Mouse (Mus musculus): Measurements from ENCODE around the gene Map3k12. TPM values are rescaled to one million over a fixed set of nuclear protein-coding genes. Genes with fewer than 3 reads are reported as not detected.

Gene Map3k12
- polyA plus RNA-seq, 1 experiment from 2014 or later = 17.2 TPM

GRCm38 (mm10) chr15:102468675-102469370 is 48.0 kb downstream of the Map3k12 start:
- Histone ChIP-seq H3K27ac (ENCODE audit: low read length) (no peak overlapping the region), H3K27me3 (ENCODE audit: insufficient read depth, low read length) (no peaks in the 10 kb centered on the region), H3K9ac (replicated peaks; ENCODE audit: low read length) (no peak overlapping the region), H3K4me1 (ENCODE audit: insufficient read depth, low read length) (peaks cover 13% of the 10 kb centered on the region), H3K36me3 (ENCODE audit: insufficient read depth, low read length) (no peaks in the 10 kb centered on the region; the same call in 1 of the 2 replicates), H3K4me3 (ENCODE audit: low read length) (no peak overlapping the region), H3K9me3 (ENCODE audit: low read length) (peaks cover 5% of the 10 kb centered on the region; the same call in 1 of the 2 replicates), H3K4me2 (replicated peaks; ENCODE audit: low read depth, low read length) (no peak overlapping the region)
- no peak for ATAC-seq (ENCODE audit: low FRiP score, low TSS enrichment)
- 95% methylated on average over 9 of the region's 9 CpGs for WGBS

DNA sequence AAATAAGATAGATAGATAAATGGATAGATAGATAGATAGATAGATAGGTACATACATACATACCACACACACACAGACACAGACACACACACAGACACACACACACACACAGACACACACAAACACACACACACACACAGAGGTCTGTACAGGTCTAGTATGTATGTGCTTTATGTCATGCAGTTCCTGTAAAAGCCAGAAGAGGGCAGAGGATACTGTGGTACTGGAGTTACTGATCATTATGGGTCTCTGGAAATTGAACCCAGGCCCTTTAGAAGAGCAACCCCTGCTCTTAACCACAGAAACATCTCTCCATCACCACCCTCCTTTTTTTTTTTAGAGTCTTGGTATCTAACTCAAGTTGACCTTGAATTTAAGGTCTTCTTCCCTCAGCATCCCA is 53.2 kb downstream of the Map3k12 start:
- peaks cover 2% of the 10 kb centered on the region; the same call in 1 of the 2 replicates for H3K9me3 ChIP-seq (ENCODE audit: low read length)
- no peak for ATAC-seq (ENCODE audit: low FRiP score, low TSS enrichment)
- H3K27ac ChIP-seq (ENCODE audit: low read length) = no peak overlapping the region
- H3K4me1 ChIP-seq (ENCODE audit: insufficient read depth, low read length) = peaks cover 20% of the 10 kb centered on the region
- H3K4me2 ChIP-seq (replicated peaks; ENCODE audit: low read depth, low read length) = no peak overlapping the region
- no peaks in the 10 kb centered on the region for H3K27me3 ChIP-seq (ENCODE audit: insufficient read depth, low read length)
- peaks cover 5% of the 10 kb centered on the region for H3K36me3 ChIP-seq (ENCODE audit: insufficient read depth, low read length)
- no peak overlapping the region for H3K9ac ChIP-seq (replicated peaks; ENCODE audit: low read length)
- H3K4me3 ChIP-seq (ENCODE audit: low read length) = no peak overlapping the region

GRCm38 (mm10) chr15:102461430-102462075 is 55.3 kb downstream of the Map3k12 start:
- Histone ChIP-seq H3K9ac (replicated peaks; ENCODE audit: low read length) (0 out of 2 replicates have a peak overlapping the region, but pooled peaks have one; percentile 7), H3K27ac (ENCODE audit: low read length) (no peak overlapping the region), H3K9me3 (ENCODE audit: low read length) (no peaks in the 10 kb centered on the region), H3K4me2 (replicated peaks; ENCODE audit: low read depth, low read length) (no peak overlapping the region), H3K4me1 (ENCODE audit: insufficient read depth, low read length) (peaks cover 20% of the 10 kb centered on the region), H3K27me3 (ENCODE audit: insufficient read depth, low read length) (no peaks in the 10 kb centered on the region), H3K4me3 (ENCODE audit: low read length) (no peak overlapping the region), H3K36me3 (ENCODE audit: insufficient read depth, low read length) (peaks cover 5% of the 10 kb centered on the region; the same call in 1 of the 2 replicates)
- 75% methylated on average over 9 of the region's 9 CpGs for WGBS
- ATAC-seq (ENCODE audit: low FRiP score, low TSS enrichment) = no peak

DNA sequence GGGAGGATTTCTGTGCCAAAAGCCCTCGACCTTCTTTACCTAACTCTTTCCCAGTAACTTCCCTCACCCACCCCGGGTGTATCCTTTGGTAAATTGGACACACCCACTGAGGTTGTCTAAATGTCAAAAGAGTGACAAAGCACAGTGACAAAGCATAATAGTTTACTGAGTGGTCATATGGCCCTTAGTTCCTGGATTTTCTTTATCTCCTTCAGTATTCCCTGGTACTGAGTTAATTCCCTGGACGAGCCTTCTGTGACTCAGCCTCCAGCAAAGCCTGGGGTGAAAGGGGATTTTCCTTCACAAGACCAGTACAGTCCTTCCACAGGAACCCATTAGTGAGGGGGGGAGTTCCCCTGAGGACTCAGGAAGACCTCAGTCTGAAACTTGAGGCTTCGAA is 55.9 kb downstream of the Map3k12 start:
- no peaks in the 10 kb centered on the region for H3K9me3 ChIP-seq (ENCODE audit: low read length)
- 30% methylated on average over 4 of the region's 4 CpGs for WGBS
- no peak overlapping the region for H3K27ac ChIP-seq (ENCODE audit: low read length)
- no peaks in the 10 kb centered on the region for H3K27me3 ChIP-seq (ENCODE audit: insufficient read depth, low read length)
- H3K4me3 ChIP-seq (ENCODE audit: low read length) = peak overlapping the region; percentile 14; the same call in 1 of the 2 replicates
- H3K4me1 ChIP-seq (ENCODE audit: insufficient read depth, low read length) = peaks cover 20% of the 10 kb centered on the region
- H3K4me2 ChIP-seq (replicated peaks; ENCODE audit: low read depth, low read length) = peak overlapping the region; percentile 45
- H3K9ac ChIP-seq (replicated peaks; ENCODE audit: low read length) = peak overlapping the region; percentile 7; the same call in 1 of the 2 replicates
- H3K36me3 ChIP-seq (ENCODE audit: insufficient read depth, low read length) = peaks cover 5% of the 10 kb centered on the region; the same call in 1 of the 2 replicates
- ATAC-seq (ENCODE audit: low FRiP score, low TSS enrichment) = no peak

DNA sequence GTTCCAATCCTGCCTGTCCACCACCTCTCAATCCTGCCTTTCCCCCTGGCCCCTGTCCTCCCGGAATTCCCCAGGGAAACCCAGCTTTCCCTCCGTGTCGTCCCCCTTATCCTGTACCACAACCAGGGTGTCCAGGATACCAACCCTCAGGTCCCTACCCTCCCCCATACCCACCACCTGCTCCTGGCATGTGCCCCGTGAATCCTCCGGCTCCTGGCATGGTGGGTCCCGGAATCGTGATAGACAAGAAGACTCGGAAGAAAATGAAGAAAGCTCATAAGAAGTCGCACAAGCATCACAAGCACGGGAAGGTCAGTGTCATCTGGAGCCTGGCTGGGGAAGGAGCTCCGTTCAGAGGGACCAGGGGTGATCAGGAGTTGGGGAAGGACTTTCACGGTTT is 56.5 kb downstream of the Map3k12 start:
- peak overlapping the region; percentile 14 for H3K4me3 ChIP-seq (ENCODE audit: low read length)
- H3K9me3 ChIP-seq (ENCODE audit: low read length) = no peaks in the 10 kb centered on the region
- peaks cover 20% of the 10 kb centered on the region for H3K4me1 ChIP-seq (ENCODE audit: insufficient read depth, low read length)
- H3K27me3 ChIP-seq (ENCODE audit: insufficient read depth, low read length) = no peaks in the 10 kb centered on the region
- peak overlapping the region; percentile 45 for H3K4me2 ChIP-seq (replicated peaks; ENCODE audit: low read depth, low read length)
- H3K9ac ChIP-seq (replicated peaks; ENCODE audit: low read length) = peak overlapping the region; percentile 7; the same call in 1 of the 2 replicates
- peaks cover 5% of the 10 kb centered on the region; the same call in 1 of the 2 replicates for H3K36me3 ChIP-seq (ENCODE audit: insufficient read depth, low read length)
- WGBS = 44% methylated on average over 12 of the region's 12 CpGs
- H3K27ac ChIP-seq (ENCODE audit: low read length) = no peak overlapping the region
- no peak for ATAC-seq (ENCODE audit: low FRiP score, low TSS enrichment)

DNA sequence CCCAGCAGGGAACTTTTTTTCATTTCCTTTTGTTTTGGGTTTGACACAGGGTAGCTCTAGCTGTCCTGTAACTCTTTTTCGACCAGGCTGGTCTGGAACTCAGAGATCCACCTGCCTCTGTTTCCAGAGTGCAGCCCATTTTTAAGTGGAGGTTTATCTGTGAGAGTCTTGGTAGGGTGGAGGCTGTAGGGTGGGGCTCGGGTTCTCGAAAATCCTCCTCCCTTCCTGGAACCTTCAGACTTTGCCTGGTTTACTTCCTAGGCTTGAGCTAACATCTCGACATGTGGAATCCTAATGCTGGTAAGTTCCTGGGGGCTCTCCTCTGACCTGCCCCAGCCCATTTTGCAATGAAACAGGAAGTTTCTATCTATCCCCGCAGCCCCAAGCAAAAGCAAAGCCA is 57.0 kb downstream of the Map3k12 start:
- Histone ChIP-seq H3K4me1 (ENCODE audit: insufficient read depth, low read length) (peaks cover 20% of the 10 kb centered on the region), H3K9me3 (ENCODE audit: low read length) (no peaks in the 10 kb centered on the region), H3K27me3 (ENCODE audit: insufficient read depth, low read length) (no peaks in the 10 kb centered on the region), H3K4me2 (replicated peaks; ENCODE audit: low read depth, low read length) (peak overlapping the region; percentile 58), H3K27ac (ENCODE audit: low read length) (no peak overlapping the region), H3K36me3 (ENCODE audit: insufficient read depth, low read length) (peaks cover 5% of the 10 kb centered on the region; the same call in 1 of the 2 replicates), H3K4me3 (ENCODE audit: low read length) (peak overlapping the region; percentile 50; the same call in 1 of the 2 replicates), H3K9ac (replicated peaks; ENCODE audit: low read length) (peak overlapping the region; percentile 58; the same call in 1 of the 2 replicates)
- 65% methylated on average over 5 of the region's 5 CpGs for WGBS
- no peak for ATAC-seq (ENCODE audit: low FRiP score, low TSS enrichment)

GRCm38 (mm10) chr15:102459381-102459780 is 57.5 kb downstream of the Map3k12 start:
- peaks cover 20% of the 10 kb centered on the region for H3K4me1 ChIP-seq (ENCODE audit: insufficient read depth, low read length)
- peak overlapping the region; percentile 58 for H3K9ac ChIP-seq (replicated peaks; ENCODE audit: low read length)
- peak overlapping the region; percentile 12; the same call in 1 of the 2 replicates for H3K27ac ChIP-seq (ENCODE audit: low read length)
- H3K4me3 ChIP-seq (ENCODE audit: low read length) = peak overlapping the region; percentile 50
- no peaks in the 10 kb centered on the region for H3K9me3 ChIP-seq (ENCODE audit: low read length)
- H3K4me2 ChIP-seq (replicated peaks; ENCODE audit: low read depth, low read length) = peak overlapping the region; percentile 58
- H3K36me3 ChIP-seq (ENCODE audit: insufficient read depth, low read length) = peaks cover 5% of the 10 kb centered on the region; the same call in 1 of the 2 replicates
- no peaks in the 10 kb centered on the region for H3K27me3 ChIP-seq (ENCODE audit: insufficient read depth, low read length)
- WGBS = 29% methylated on average over 6 of the region's 6 CpGs
- no peak for ATAC-seq (ENCODE audit: low FRiP score, low TSS enrichment)

GRCm38 (mm10) chr15:102458904-102459317 is 58.0 kb downstream of the Map3k12 start, which contains the start of gene Prr13:
Prr13 (plus strand) TSS chr15:102459028.
- under 1% methylated on average over 19 of the region's 19 CpGs for WGBS

DNA sequence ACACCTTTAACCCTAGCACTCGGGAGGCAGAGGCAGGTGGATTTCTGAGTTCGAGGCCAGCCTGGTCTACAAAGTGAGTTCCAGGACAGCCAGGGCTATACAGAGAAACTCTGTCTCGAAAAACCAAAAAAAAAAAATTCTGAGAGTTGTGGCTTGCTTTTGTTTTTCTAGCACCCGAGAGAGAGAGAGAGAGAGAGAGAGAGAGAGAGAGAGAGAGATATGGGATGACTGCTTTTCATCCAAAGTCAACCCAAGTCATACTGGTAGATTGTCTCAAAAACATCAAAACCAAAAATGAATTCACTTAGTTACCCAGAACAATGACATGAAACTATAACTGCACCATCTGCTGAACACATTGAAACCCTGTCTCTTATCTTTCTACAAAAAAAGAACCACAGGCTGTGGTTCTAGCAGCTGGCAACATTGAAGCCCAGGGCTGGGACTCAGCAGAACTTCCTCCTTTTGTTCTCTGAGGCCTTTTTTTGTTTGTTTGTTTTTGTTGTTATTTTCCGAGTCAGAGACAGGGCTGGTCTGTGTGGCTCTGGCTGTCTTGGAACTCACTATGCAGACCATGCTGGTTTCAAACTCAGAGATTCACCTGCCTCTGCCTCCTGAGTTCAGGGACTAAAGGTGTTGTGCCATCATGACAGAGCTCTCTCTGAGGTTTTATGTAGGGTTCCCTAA is 58.7 kb downstream of the Map3k12 start:
- H3K36me3 ChIP-seq (ENCODE audit: insufficient read depth, low read length) = peaks cover 5% of the 10 kb centered on the region; the same call in 1 of the 2 replicates
- H3K9ac ChIP-seq (replicated peaks; ENCODE audit: low read length) = 0 out of 2 replicates have a peak overlapping the region, but pooled peaks have one; percentile 58
- H3K4me3 ChIP-seq (ENCODE audit: low read length) = peak overlapping the region; percentile 50
- no peaks in the 10 kb centered on the region for H3K9me3 ChIP-seq (ENCODE audit: low read length)
- ATAC-seq (ENCODE audit: low FRiP score, low TSS enrichment) = no peak
- H3K27me3 ChIP-seq (ENCODE audit: insufficient read depth, low read length) = no peaks in the 10 kb centered on the region
- WGBS = 67% methylated on average over 5 of the region's 5 CpGs
- H3K27ac ChIP-seq (ENCODE audit: low read length) = no peak overlapping the region
- peaks cover 20% of the 10 kb centered on the region for H3K4me1 ChIP-seq (ENCODE audit: insufficient read depth, low read length)
- peak overlapping the region; percentile 58 for H3K4me2 ChIP-seq (replicated peaks; ENCODE audit: low read depth, low read length)

More at GRCm38 (mm10) chr15:102458904-102459317, 58.0 kb downstream of the Map3k12 start, which contains the start of gene Prr13:
- peak; percentile 92 for ATAC-seq (ENCODE audit: low FRiP score, low TSS enrichment)
- H3K27me3 ChIP-seq (ENCODE audit: insufficient read depth, low read length) = no peaks in the 10 kb centered on the region
- H3K4me1 ChIP-seq (ENCODE audit: insufficient read depth, low read length) = peaks cover 20% of the 10 kb centered on the region
- peaks cover 5% of the 10 kb centered on the region; the same call in 1 of the 2 replicates for H3K36me3 ChIP-seq (ENCODE audit: insufficient read depth, low read length)
- no peaks in the 10 kb centered on the region for H3K9me3 ChIP-seq (ENCODE audit: low read length)
- peak within 1 kb of the TSS; percentile 58 for H3K4me2 ChIP-seq (replicated peaks; ENCODE audit: low read depth, low read length)
- peak within 1 kb of the TSS; percentile 58 for H3K9ac ChIP-seq (replicated peaks; ENCODE audit: low read length)
- H3K4me3 ChIP-seq (ENCODE audit: low read length) = peak within 1 kb of the TSS; percentile 50
- peak within 1 kb of the TSS; percentile 12; the same call in 1 of the 2 replicates for H3K27ac ChIP-seq (ENCODE audit: low read length)

Data from kidney, embryonic 16.5 days (tissue).